Mouse (Mus musculus) intestine, postnatal 0 days (tissue): ENCODE measurements around the gene Erg. TPM values are rescaled to one million over a fixed set of nuclear protein-coding genes. Genes with fewer than 3 reads are reported as not detected.

Experiments used
- ATAC-seq: fragments of 200-750 bp; cut with Nextera tagmentation; 2 replicates; pipeline ENCODE4 v1.8.0; 2017; ENCODE audit warnings: mild to moderate bottlenecking, moderate TSS enrichment, moderate library complexity
- H3K27ac ChIP-seq: fragments of 300-500 bp; sonication (generic); 2 replicates; pipeline ENCODE4 v1.5.1; 2014; ENCODE audit warnings: mild to moderate bottlenecking, low read depth, low read length, moderate library complexity
- H3K27me3 ChIP-seq: fragments of 300-500 bp; sonication (generic); replicated peaks from 2 replicates; pipeline ENCODE4 v1.6.1; 2014; ENCODE audit warnings: low read length, mixed read lengths; ENCODE audit not compliant: control insufficient read depth, insufficient read depth
- H3K36me3 ChIP-seq: fragments of 300-500 bp; sonication (generic); 2 replicates; pipeline ENCODE4 v1.6.1; 2014; ENCODE audit warnings: mild to moderate bottlenecking, moderate library complexity; ENCODE audit not compliant: control insufficient read depth, insufficient read depth
- H3K4me1 ChIP-seq: fragments of 300-500 bp; sonication (generic); replicated peaks from 2 replicates; pipeline ENCODE4 v1.6.1; 2014; ENCODE audit warnings: antibody characterized with exemption, low read length, mixed read lengths; ENCODE audit not compliant: control insufficient read depth, insufficient read depth
- H3K4me2 ChIP-seq: fragments of 300-500 bp; sonication (generic); replicated peaks from 2 replicates; pipeline ENCODE4 v1.6.1; 2014; ENCODE audit warnings: low read depth, mild to moderate bottlenecking, moderate library complexity
- H3K4me3 ChIP-seq: fragments of 300-500 bp; sonication (generic); 2 replicates; pipeline ENCODE4 v1.5.1; 2014; ENCODE audit warnings: low read depth, low read length
- H3K9ac ChIP-seq: fragments of 300-500 bp; sonication (generic); 2 replicates; pipeline ENCODE4 v1.6.1; 2014; ENCODE audit warnings: mild to moderate bottlenecking, low read depth, low read length
- H3K9me3 ChIP-seq: fragments of 300-500 bp; sonication (generic); 2 replicates; pipeline ENCODE4 v1.6.1; 2016; ENCODE audit warnings: mixed run types; ENCODE audit not compliant: control insufficient read depth
- CTCF ChIP-seq: sonication (generic); IDR thresholded peaks from 2 replicates; pipeline ENCODE4 v1.5.1; 2016; ENCODE audit warnings: low read depth, mild to moderate bottlenecking, control low read depth, antibody characterized with exemption, moderate library complexity
- WGBS: fragments of 180-500 bp; shearing (Covaris S2); extraction: QIAGEN DNeasy Blood & Tissue Kit; methylation state at CpG from one replicate; pipeline ENCODE4 v1.1.7; 2014; 5-methylcytosine and 5-hydroxymethylcytosine counted together
- polyA plus RNA-seq: library from polyadenylated mRNA; unstranded; fragments of >200 nt; fragmentation: Nextera tagmentation; extraction: Ambion mirVana; gene quantifications from 2 replicates; pipeline ENCODE4 v1.2.1, GENCODE M21; 2015

The Erg gene
- polyA plus RNA-seq, 1 experiment from 2014 or later: 2.0 TPM

GRCm38 (mm10) chr16:95332159-95332558, 254.2 kb downstream of the Erg start:
- H3K4me2 ChIP-seq: no peak overlapping the region
- ATAC-seq: no peak
- 79% methylated on average over 5 of the region's 5 CpGs for WGBS

GRCm38 (mm10) chr16:95321945-95322625, 264.3 kb downstream of the Erg start:
- no peaks in the 10 kb centered on the region for H3K36me3 ChIP-seq
- no peak overlapping the region for H3K27ac ChIP-seq
- TF ChIP-seq CTCF: no peak
- no peaks in the 10 kb centered on the region for H3K4me1 ChIP-seq
- no peak overlapping the region for H3K9ac ChIP-seq
- H3K27me3 ChIP-seq: no peaks in the 10 kb centered on the region
- no peak overlapping the region for H3K4me2 ChIP-seq
- no peak for ATAC-seq
- WGBS: 65% methylated on average over 9 of the region's 9 CpGs
- H3K4me3 ChIP-seq: no peak overlapping the region
- H3K9me3 ChIP-seq: no peaks in the 10 kb centered on the region

More at GRCm38 (mm10) chr16:95332159-95332558, 254.2 kb downstream of the Erg start:
- Histone ChIP-seq H3K4me3 (no peak overlapping the region), H3K4me1 (no peaks in the 10 kb centered on the region), H3K9me3 (no peaks in the 10 kb centered on the region), H3K27ac (no peak overlapping the region), H3K27me3 (no peaks in the 10 kb centered on the region), H3K9ac (no peak overlapping the region), H3K36me3 (no peaks in the 10 kb centered on the region)
- TF ChIP-seq CTCF: no peak

Other genes with a start within 250 kb of the Erg start
- gene Ets2, start 115.5 kb upstream of the Erg start, polyA plus RNA-seq: 34.6 and 36.8 TPM in 2 replicates